Mouse (Mus musculus): ENCODE data around the gene Mre11a.

Gene Mre11a

DNA sequence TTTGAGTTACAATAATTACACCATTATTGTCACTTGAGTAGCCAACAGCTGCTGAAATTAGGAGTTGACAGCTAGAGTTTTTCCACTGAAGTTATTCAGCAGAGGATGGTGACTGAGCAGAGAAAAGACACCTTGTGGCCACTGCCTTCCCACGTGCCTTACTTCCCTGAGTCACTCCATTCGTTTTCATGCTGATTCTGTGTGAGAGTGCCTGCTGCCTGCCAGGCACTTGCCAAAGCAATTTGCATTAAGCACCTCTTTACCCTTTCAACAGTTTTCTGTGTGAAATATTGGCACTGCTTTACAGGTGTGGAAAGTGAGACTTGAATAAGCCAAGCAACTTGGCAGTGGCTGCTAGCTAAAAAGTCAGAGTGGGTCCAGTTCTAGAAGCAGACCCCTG, 43.4 kb downstream of the Mre11a start:
- DNase-seq, result no peak

DNA sequence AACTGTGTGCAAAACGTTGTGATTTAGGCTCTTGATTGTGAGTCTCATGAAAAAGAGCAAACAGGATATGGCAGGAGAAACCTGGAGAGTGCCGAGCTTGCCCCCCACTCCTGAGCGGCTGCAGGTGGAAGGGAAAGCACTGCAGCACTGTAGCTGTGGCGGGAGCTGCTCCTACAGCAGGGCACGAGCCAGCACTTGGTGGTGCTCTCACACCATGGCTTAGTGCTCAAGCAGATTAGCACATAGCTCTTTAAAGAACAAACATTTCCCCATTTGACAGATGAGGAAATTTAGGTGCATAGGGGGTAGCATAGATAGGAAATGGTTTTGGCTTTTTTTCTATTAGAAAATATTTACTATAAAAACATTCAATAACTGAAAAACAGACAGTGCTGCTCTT, 47.6 kb downstream of the Mre11a start:
- DNase-seq, result no peak

DNA sequence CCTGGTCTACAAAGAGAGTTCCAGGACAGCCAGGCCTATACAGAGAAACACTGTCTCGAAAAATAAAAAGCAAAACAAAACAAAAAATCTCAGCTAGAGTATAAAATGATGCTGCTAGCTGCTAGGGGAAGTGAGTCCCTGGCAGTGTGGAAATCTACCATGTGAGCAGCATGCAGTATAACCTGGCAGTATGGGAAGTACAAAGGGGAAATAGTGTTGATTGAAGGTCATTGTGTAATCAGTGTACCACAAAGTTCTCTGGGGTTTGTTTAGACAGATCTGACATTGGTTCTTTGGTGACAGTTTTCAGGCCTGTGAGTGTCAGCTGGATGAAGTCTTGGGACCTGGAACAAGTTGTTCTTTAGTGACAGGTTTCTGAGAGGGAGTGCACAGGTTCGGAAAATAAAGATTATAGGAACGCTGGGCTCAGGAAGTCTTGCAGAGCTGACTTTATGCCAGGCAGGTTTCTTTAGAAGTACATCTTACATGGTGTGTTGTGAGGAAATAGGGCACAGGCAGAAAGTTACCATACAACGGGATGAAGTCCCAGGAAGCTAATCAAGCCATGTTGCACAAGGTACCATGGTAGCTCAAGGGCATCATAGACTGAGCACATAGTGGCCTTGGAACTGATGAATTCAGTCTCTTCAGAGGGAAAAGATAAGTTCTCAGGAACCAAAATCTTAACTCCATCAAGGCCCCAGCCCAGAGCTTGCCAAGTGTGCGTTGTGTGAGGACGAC, 51.1 kb downstream of the Mre11a start:
- DNase-seq, result no peak

DNA sequence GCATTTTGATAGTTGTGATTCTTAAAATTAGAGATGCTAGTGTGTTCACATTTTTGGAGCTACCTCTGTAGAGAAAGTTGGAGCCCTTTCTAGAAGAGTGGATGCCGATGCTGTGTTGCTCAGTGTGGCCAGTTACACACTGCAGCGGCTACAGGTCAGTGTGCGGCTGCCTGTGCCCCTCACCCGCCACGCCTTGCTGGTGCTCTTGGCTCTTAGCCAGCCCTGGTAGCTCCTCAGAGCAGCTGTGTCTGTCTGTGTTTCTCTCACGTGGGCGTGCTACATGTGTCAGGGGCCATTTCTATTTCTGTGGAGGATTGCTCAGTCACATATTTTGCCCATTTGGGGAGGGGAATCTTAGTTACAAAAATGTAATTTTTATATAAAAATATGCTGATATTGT, 55.1 kb downstream of the Mre11a start:
- peak; percentile 17 for DNase-seq

DNA sequence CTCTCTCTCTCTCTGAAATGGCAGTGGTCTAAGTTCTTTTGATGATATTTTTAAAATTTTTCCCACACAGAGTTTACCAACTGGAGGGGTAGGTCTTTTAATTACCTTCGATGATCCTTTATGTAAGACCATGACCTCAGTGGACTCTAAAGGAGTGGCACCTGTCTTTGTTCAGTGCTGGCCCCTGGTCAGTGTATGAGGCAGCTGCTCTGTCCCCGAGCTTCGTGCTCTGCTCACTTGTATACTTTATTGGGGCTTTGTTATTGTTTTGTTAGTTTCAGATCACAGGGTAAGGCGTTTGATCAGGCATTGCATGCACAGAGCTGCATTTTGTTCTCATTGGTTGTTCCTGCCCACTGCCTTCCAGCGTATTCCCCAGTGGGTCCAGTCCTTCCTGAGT, 55.5 kb downstream of the Mre11a start:
- no peak for DNase-seq

DNA sequence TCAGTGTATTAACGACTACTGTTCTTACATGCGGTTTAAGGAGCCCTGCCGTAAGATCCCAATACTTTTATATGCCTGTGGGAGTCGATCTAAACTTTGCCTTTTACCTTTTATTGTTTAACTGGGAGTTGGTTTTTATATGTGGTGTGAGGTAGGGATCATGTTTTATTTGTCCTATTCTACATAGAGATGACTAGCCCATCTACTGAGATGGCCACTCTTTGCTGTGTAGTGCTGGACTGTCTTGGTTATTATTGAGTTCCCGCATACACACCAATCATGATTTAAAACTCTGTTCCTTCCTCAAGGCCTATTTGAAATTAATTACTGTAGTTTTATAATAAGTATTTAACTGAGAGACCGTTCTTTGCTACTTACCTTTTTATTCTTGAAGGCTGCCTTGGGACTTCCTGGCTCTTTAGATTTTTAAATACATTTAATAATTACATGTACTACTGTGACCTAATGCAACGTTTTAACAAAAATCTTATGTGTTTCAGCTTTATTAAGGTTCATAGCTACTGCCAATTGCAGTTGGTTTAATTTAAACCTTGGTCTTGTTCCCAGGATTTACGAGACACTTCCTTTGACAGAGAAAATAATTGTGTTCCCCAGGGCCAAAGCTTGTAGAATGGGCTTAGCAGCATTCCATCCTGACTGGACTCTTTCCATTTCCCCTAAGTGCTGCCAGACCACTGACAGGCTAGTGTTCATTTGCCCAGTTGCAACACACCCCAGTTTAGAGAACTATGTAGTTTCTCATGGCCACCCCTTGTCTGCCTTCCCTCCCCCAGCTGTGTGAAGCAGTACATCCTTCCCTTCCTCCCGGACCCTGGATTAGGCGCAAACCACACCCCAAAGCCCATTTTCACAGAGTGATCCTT, 57.7 kb downstream of the Mre11a start:
- DNase-seq, result no peak

DNA sequence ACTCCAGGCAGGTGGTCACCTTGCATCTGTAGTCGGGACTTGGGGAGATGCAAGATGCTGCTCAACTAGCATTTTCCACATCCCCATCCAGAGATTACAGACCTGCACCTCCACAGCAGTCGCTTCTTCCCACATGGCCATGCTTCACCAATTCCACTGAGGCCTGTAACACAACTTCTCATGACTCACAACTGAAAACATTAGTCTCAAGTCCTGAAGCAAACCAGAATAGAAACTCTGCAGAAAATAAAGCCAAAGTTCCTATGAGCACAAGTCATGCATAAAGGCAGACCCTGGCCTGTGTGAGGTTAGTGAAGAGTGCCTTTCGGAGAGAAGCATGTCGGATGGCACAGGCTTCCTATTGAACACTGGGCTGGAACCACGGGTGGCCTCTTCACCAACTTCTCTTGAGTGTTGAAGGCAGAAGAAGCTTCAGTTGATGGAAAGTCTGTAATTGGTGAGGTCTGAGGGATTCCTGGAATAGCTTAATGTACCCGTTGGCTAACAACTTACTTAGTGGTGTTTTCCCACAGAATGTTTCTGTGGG, 58.9 kb downstream of the Mre11a start:
- no peak for DNase-seq

DNA sequence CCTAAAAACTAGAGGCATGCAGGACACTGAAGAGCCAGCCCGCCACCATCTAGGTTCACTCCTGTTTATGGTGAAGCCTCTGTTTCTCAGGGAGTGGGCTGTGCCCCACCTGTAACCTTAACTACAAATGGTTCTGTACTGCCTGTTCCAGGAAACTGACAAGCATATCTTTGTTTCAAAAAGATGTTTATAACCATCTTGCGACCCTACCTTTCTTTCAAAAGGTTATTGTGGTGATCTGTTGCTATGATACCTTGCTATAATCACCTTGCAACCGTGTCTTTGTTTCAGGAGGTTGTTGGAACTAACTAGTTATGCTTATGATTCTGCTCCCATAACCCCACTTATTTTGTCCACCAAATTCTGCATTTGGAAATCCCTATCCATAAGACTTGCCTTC, 59.4 kb downstream of the Mre11a start:
- no peak for DNase-seq

DNA sequence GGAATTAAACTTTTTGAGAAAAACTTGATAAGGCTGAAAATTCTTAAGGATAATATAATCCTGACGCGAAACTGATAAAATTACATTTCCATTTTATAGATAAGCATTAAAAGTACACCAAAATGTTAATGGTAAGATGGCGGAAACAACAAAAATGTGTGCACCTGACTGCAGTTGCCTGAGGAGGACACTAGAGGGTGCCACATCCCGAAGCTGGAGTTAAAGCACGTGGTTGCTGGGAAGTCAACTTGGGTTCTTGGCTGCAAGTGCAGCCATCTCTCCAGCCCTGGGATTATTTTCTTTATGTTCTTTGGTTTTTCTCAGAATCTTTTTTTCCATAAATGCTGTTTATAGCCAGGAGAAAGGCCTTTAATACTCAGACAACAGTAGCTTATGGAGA, 62.0 kb downstream of the Mre11a start:
- peak; percentile 41 for DNase-seq

DNA sequence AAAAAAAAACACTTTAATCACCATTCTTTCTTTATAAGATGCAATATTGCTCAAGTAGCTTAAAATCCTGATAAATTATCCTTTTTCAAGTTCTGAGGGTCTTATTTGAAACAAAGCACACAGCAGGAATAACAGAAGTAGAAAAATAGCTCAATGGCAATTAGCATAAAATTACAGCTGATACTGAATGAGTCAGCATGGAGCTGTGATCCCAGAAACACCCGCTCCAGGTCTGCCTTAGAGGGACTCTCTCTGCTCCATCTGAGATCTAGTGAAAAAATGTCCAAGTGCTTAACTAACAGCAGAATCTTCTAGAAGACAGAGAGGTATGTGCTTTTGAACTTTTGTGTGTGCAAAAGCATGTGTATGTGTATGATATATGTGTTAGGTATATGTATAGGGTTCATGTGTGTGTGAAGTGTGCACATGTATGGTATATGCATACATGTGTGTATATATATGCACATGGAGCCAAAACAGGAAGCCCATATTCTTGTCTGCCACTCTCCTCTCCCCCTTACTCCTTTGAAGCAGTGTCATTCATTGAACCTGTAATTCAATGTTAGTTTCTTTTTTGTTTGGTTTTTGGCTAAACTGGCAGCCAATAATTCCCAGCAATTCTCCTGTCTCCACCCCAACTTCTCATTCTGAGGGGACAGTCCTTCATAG, 63.9 kb downstream of the Mre11a start:
- DNase-seq, result no peak

DNA sequence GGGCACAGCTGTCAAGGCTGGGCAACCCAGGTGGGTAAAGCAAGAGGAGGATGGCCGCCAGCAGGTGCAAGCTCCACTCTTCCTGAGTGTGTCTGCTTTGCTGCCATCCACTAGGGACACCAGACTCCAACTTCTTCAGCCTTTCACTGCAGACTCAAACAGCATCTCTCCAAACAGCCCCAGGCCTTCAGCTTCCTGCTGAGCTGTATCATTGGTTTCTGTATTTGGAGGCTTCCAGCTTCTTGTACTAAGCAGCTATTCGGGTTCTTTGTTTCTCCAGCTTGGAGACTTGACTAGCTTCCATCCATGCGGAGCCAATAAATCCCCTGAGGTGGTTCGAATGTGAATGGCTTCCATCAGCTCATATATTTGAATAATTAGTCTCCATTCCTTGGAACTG, 70.1 kb downstream of the Mre11a start:
- DNase-seq, result no peak

DNA sequence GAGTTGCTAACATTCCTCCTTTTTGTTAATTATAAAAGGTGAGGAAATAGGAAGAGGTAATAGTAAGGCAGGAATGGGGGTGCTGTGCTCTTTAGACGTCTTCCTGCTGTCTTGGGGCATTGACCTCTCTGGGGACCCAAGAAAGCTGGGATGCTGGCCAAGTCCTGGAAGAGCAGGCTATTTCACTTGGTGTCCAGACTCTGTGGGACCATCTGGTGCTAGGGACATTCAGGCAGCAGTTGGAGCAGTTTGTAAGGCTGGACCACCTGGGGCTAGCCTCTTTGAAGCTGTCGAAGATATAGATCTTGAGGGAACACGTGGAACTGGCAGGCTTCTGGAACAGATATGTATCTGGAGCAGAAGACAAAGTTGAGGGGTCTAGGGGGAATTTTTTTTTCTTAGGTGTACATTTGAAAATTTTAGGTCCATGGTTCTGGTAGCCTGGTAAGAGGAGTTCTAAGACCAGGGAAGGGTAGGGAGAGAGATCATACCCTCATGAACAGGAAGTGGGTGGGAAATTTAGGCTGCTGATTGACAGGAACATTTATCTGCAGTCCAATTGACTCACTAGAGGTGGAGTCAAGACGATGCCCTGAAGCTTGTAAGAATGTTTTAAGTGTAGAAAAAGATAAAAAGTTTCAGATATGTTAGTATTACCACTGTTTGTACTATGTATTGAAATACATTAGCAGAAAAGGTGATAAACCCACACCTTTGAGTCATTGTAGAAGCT, 72.6 kb downstream of the Mre11a start:
- no peak for DNase-seq

DNA sequence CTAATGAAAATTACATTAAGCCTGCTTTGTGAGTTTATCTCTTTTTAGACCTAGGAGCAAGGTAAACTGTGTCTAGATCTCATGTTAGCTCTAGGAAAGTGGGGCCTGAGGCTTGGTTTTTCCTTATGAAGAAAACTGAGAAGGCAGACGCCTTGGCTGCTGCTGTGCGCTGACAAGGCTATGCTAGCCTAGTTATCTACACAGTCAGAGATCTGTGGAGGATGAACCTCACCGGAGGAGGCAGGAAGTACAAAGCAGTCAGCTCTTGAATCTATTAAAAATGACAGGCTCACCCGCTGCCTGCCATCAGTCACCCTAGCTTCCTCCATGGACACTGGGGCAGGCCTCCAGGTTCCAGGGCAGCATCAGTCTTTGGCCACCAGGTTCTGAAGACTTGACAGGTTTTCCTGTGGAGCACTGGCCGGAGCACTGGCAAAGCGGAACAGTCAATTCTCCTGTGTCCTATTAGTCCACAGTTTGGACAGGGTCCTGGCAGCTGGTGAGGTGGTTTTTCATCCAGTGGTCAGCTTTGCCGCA, 73.8 kb downstream of the Mre11a start:
- no peak for DNase-seq

DNA sequence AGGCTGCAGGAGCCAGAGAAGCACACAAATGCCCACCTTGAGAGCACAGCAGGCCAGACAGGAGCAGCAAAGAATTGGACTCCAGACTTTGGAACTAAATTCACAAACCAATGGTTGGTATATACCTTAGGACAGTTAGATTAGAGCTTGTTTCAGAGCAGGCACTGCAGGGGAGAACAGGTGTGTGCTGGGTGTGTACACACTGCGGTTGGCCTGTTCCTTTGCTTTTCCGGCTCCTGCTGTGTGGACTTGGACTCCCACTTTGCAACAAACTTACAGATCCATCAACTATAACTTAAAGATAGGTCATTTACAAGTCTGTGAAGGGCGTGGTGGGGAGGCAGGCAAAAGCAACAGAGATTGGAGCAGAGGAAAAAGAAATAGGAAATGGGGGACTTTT, 74.3 kb downstream of the Mre11a start:
- no peak for DNase-seq

DNA sequence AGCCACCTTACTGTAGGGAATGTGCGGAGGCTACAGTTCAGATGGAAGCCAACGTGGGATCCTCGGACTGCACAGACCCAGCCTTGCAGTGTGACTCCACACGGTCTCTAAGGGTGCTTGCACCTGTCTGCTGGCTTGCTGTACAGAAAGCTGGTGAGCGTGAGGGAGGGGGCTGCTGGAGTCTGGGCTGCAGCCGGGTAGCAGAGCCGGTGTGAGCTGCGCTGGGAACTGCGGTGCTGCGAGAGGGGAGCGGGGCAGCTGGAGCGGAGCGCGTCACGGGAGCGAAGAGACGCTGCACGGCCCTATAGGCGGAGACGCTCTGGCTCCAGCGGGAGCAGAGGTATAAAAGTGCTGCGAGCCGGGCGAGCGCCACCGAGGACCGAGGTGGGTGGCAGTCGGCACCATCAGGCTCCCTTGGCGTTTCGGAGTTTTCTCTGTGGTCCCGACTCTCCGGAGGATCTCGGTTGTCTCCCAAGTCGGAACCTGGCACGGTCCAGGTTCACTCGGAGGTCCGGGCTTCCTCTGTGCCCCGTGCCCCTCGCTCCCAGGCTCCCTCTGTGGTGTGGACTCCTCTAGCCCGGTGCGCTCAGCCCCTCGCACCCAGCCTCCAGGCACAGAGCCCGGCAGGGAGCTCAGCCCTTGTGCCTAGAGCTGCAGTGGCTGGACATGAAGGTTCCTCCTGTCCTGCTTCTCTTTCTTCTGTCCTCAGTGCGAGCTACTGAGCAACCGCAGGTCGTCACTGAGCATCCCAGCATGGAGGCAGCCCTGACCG, 75.6 kb downstream of the Mre11a start, which contains the start of gene Gpr83:
TSS of gene Gpr83 (plus strand) at position 343 of the 772 bp plus-strand sequence.
- DNase-seq, result peak; percentile 79

DNA sequence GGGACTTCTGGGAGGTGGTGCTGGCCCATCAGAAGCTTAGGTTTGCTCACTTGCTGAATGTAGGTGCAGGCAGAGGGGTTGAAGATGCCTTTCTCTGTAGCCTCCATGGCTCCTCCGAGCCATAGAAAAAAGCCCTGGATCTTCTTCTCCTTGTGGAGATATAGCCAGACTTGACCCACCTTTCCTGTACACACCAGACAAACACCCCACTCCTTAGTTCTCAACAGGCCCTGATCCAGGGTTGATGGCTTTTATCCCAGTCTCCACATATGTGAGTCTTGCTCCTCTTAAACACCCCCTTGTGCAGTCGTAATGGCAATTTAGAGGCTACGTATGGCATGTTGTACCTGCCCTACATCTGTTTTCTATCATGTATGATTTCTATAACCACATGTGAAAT, 78.7 kb downstream of the Mre11a start:
- no peak for DNase-seq

DNA sequence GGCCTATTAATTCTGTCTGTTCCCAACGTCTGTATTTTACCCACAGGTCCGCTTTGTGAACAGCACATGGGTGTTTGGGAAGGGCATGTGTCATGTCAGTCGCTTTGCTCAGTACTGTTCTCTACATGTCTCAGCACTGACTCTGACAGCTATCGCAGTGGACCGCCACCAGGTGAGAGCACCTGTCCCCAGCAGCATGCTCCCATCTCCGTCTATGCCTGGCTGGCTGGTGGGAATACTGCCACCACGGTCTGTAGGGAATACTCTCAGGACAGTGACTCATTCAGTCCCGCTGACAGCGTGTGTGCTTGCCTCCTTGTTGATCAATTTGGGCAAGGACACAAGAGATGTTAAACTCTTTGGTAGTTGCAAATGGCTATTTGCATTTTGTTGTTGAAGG, 80.3 kb downstream of the Mre11a start:
- DNase-seq, result no peak

DNA sequence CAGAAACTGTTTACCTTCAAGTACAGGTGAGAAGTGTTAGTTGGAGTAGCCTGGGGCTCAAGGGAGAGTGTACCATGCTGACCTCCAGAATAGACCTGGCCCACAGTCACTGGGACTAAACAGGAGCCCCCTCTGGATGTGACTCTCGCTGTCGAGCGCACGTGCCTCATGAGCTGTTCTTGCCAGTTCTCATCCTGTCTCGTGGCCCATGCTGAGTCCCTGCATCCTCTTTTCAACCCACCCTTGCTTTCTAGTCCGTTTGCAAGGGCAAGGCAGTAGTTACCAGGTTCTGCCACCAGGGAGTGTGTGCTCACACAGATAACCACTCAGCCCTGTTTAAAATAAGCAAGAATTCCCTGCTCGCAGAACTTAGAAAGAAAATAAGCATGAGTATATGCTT, 82.5 kb downstream of the Mre11a start:
- DNase-seq, result peak; percentile 71

DNA sequence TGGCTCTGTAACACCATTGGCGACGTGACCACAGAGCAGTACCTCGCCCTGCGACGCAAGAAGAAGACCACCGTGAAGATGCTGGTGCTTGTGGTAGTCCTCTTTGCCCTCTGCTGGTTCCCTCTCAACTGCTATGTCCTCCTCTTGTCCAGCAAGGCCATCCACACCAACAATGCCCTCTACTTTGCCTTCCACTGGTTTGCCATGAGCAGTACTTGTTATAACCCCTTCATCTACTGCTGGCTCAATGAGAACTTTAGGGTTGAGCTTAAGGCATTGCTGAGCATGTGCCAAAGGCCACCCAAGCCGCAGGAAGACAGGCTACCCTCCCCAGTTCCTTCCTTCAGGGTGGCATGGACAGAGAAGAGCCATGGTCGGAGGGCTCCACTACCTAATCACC, 83.9 kb downstream of the Mre11a start:
- no peak for DNase-seq

DNA sequence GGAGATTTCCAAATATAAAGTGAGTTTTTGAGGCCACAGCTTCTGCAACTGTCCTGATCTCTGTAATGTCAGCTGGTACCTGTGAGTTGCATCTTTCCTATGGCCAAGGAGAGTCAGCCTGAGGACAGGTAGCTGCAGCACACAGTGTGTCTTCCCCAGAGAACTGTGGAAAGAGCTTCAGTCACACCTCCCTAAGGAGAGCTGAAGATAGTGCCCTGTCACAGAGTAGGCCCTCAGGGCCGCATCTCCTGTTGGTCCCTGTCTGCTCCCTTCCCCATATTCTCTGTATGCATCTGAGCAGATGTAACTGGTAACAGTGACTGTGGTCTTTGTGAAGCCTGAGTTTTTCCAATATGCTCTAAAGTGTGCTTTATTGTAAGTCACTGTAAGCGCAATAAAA, 85.9 kb downstream of the Mre11a start:
- DNase-seq, result no peak

DNA sequence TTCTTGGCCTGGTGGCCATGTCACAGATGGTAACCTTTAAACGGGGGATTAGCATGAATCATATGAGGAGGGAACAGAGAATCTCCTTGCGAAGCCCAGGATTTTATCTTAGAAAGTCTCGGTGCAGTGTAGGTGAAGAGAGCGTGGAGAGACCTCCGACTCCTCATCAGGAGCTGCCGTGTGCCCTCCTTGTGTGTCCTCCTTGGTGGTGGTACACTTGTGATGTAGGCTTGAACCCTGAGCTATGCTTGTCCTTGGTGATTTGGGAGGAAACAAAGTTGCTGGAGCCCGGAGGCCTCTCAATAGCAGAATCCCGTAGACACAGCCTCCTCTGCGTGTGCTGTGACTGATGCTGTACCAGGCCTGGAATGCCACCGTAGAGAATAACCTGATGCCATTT, 86.3 kb downstream of the Mre11a start:
- DNase-seq, result no peak

DNA sequence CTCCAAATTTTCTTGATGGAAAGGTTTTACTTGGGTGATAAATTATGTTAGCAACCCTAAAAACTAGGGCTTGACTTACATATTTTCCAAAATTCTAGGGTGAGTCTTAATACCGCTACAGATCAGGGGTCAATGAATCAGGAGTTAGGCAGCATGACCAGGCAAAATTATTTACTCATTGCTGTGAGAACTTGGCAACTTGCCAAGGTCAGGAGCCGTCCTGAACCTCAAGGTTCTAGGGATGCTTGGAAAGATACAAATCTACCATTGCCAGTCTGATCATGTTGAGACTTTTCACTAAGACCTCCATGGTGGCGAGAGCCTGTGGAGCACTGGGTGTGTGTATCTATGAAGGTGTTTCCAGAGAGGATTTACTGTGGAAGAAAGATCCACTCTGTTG, 87.1 kb downstream of the Mre11a start:
- DNase-seq, result no peak
